Comparison of ENCODE assay signal across 8 mouse cellular contexts in genomic region chrX:36991694-36992093, GRCm38 (mm10). TPM values are rescaled to one million over a fixed set of nuclear protein-coding genes. Genes with fewer than 3 reads are reported as not detected.
DNase-seq lines count a peak whose midpoint lies in the region; ATAC-seq and TF ChIP-seq lines count a peak whose summit lies in the region.

TSS of gene Sept6 (minus strand) at chrX:36991794.

- ATAC-seq in heart, embryonic 16.5 days (replicated peaks; ENCODE audit: extremely low read depth, insufficient read depth, low FRiP score), result no peak
- no peak for ATAC-seq in forebrain, embryonic 11.5 days (replicated peaks; ENCODE audit: low FRiP score)

- TF ChIP-seq EP300 in MEL (IDR thresholded peaks at IDR 0.05; ENCODE audit: low read depth in 1 of 2, low read length in 2 of 2), result no peak

- H3K27ac ChIP-seq in heart, embryonic 16.5 days (ENCODE audit: low read length), result no peak within 1 kb of the TSS
- no peak within 1 kb of the TSS; the same call in 1 of the 2 replicates for H3K27ac ChIP-seq in MEL (ENCODE audit: control insufficient read depth, low read depth, low read length)
- H3K27ac ChIP-seq in forebrain, embryonic 11.5 days (ENCODE audit: low read depth, low read length), result no peak within 1 kb of the TSS

- H3K4me2 ChIP-seq in heart, embryonic 16.5 days (ENCODE audit: low read depth, low read length), result no peak within 1 kb of the TSS
- no peak within 1 kb of the TSS for H3K4me2 ChIP-seq in forebrain, embryonic 11.5 days (ENCODE audit: low read depth, low read length, severe bottlenecking)

- 61% methylated on average over 2 of the region's 2 CpGs for WGBS in heart, embryonic 16.5 days
- 95% methylated on average over 2 of the region's 2 CpGs for WGBS in forebrain, embryonic 11.5 days

- no peaks in the 10 kb centered on the region for H3K9me3 ChIP-seq in heart, embryonic 16.5 days (replicated peaks; ENCODE audit: control insufficient read depth, low read length)
- no peaks in the 10 kb centered on the region for H3K9me3 ChIP-seq in MEL (replicated peaks; ENCODE audit: insufficient read depth, low read length)
- no peaks in the 10 kb centered on the region for H3K9me3 ChIP-seq in forebrain, embryonic 11.5 days (ENCODE audit: control insufficient read depth, low read length)

- no peaks in the 10 kb centered on the region for H3K27me3 ChIP-seq in heart, embryonic 16.5 days (ENCODE audit: control insufficient read depth, insufficient read depth, low read length)
- H3K27me3 ChIP-seq in MEL (ENCODE audit: control insufficient read depth in 1 of 2, insufficient read depth in 2 of 2, low read length in 2 of 2), result no peaks in the 10 kb centered on the region; a peak in 1 of 4 replicates
- H3K27me3 ChIP-seq in forebrain, embryonic 11.5 days (ENCODE audit: control insufficient read depth, insufficient read depth, low read length), result no peaks in the 10 kb centered on the region

- no peak for TF ChIP-seq POLR2A in MEL (IDR thresholded peaks at IDR 0.05; ENCODE audit: control insufficient read depth in 1 of 2, insufficient read depth in 1 of 2, low read depth in 1 of 2, low read length in 2 of 2, poor library complexity in 1 of 2)

- intact Hi-C loops in heart, postnatal 14 days (cut with DNase I), result no loop called here
- intact Hi-C loops in left cerebral cortex, postnatal 25 days (cut with DNase I), result no loop called here

- TF ChIP-seq RAD21 in MEL (IDR thresholded peaks at IDR 0.05; ENCODE audit: low read depth, low read length), result no peak

- peaks cover 3% of the 10 kb centered on the region for H3K79me2 ChIP-seq in MEL (ENCODE audit: control insufficient read depth, insufficient read depth, low read length, poor library complexity)

- H3K36me3 ChIP-seq in heart, embryonic 16.5 days (ENCODE audit: control insufficient read depth, insufficient read depth), result no peaks in the 10 kb centered on the region
- peaks cover 0 to 8% of the 10 kb centered on the region in 2 experiments; a peak in 2 of 4 replicates for H3K36me3 ChIP-seq in MEL (ENCODE audit: control insufficient read depth in 1 of 2, insufficient read depth in 2 of 2, low read length in 2 of 2)
- H3K36me3 ChIP-seq in forebrain, embryonic 11.5 days (ENCODE audit: control insufficient read depth, insufficient read depth, low read length), result no peaks in the 10 kb centered on the region

- no peak for TF ChIP-seq CTCF in MEL (IDR thresholded peaks at IDR 0.05 in 2 of 3, conservative IDR thresholded peaks at IDR 0.05 in 1 of 3; ENCODE audit: control insufficient read depth in 1 of 3, insufficient read depth in 1 of 3, low read depth in 2 of 3, low read length in 3 of 3, poor library complexity in 1 of 3, severe bottlenecking in 1 of 3)

- peaks cover 5% of the 10 kb centered on the region; the same call in 1 of the 2 replicates for H3K4me1 ChIP-seq in heart, embryonic 16.5 days (ENCODE audit: control insufficient read depth, insufficient read depth, low read length)
- peaks cover 0 to 21% of the 10 kb centered on the region in 2 experiments for H3K4me1 ChIP-seq in MEL (ENCODE audit: control insufficient read depth in 1 of 2, insufficient read depth in 2 of 2, low read length in 2 of 2)
- no peaks in the 10 kb centered on the region for H3K4me1 ChIP-seq in forebrain, embryonic 11.5 days (replicated peaks; ENCODE audit: control insufficient read depth, insufficient read depth, low read length)

- no peak within 1 kb of the TSS for H3K4me3 ChIP-seq in heart, embryonic 16.5 days (ENCODE audit: low read length)
- no peak within 1 kb of the TSS for H3K4me3 ChIP-seq in MEL (ENCODE audit: control insufficient read depth in 1 of 2, insufficient read depth in 1 of 2, low read depth in 2 of 2, low read length in 2 of 2)
- no peak within 1 kb of the TSS for H3K4me3 ChIP-seq in forebrain, embryonic 11.5 days (ENCODE audit: low read depth, low read length)

- no peak within 1 kb of the TSS for H3K9ac ChIP-seq in heart, embryonic 16.5 days (ENCODE audit: low read length)
- no peak within 1 kb of the TSS for H3K9ac ChIP-seq in MEL (ENCODE audit: control insufficient read depth, low read depth, low read length, poor library complexity, severe bottlenecking)
- H3K9ac ChIP-seq in forebrain, embryonic 11.5 days (ENCODE audit: low read length), result no peak within 1 kb of the TSS

- no peak for DNase-seq in heart, postnatal 14 days
- DNase-seq in MEL (ENCODE audit: low read depth, low spot score), result no peak
- no peak for DNase-seq in forebrain, embryonic 11.5 days (ENCODE audit: low spot score)
- DNase-seq in left cerebral cortex, postnatal 25 days (ENCODE audit: low spot score in 2 of 2), result no peak
- no peak for DNase-seq in right cerebral cortex, postnatal 36 days (ENCODE audit: low spot score in 2 of 2)
- DNase-seq in cerebellum, adult 18-20 months, result no peak
- no peak for DNase-seq in kidney, adult 11 months

TF ChIP-seq in MEL, 35 proteins besides CTCF, POLR2A, EP300 and RAD21:
- TF ChIP-seq HCFC1 (IDR thresholded peaks at IDR 0.05; ENCODE audit: low read depth, low read length) (no peak), MEF2A (IDR thresholded peaks at IDR 0.05; ENCODE audit: extremely low read depth, insufficient replicate concordance, low read depth, low read length, poor library complexity, severe bottlenecking) (no peak), NRF1 (IDR thresholded peaks at IDR 0.05; ENCODE audit: insufficient read depth, low read depth, low read length, poor library complexity, severe bottlenecking) (no peak), TAL1 (IDR thresholded peaks at IDR 0.05; ENCODE audit: low read length) (no peak), CHD1 (IDR thresholded peaks at IDR 0.05; ENCODE audit: low read depth, low read length) (no peak)

RNA-seq across cellular contexts. Expression of gene Sept6, which starts in this region (rescaled TPM):
- polyA plus RNA-seq in heart, embryonic 16.5 days (2015; fragmentation: Nextera tagmentation; extraction: Ambion mirVana), result 49.7 and 50.3 TPM in 2 replicates
- total RNA-seq in heart, postnatal 14 days (2021), result 10 to 100 TPM in 1 of 2 experiments, 1 to 10 TPM in 1; 7.8 to 11.4 TPM
- 16.5 and 23.4 TPM in 2 replicates for total RNA-seq in MEL (2012; rRNA removed)
- 10 to 100 TPM in 1 of 2 experiments, not detected in 1; 37.8 TPM for polyA plus RNA-seq in MEL (2012; ENCODE audit: insufficient read depth in 1 of 2, insufficient read length in 2 of 2, low read depth in 1 of 2, low replicate concordance in 2 of 2, missing spikeins in 1 of 2)
- polyA plus RNA-seq in forebrain, embryonic 11.5 days (2014; fragmentation: Nextera tagmentation; extraction: Ambion mirVana), result 42.9 and 43.6 TPM in 2 replicates
- 10 to 100 TPM; 57.9 to 63.8 TPM for total RNA-seq in left cerebral cortex, postnatal 25 days (2021)
